Mouse (Mus musculus) retina, postnatal 7 days (tissue): ENCODE results near the gene Hoxd12.

Source experiments
- DNase-seq: peaks from one replicate; pipeline ENCODE4 v3.0.0-alpha.2; 2012; ENCODE audit warnings: low read depth, low spot score

The Hoxd12 gene

DNA sequence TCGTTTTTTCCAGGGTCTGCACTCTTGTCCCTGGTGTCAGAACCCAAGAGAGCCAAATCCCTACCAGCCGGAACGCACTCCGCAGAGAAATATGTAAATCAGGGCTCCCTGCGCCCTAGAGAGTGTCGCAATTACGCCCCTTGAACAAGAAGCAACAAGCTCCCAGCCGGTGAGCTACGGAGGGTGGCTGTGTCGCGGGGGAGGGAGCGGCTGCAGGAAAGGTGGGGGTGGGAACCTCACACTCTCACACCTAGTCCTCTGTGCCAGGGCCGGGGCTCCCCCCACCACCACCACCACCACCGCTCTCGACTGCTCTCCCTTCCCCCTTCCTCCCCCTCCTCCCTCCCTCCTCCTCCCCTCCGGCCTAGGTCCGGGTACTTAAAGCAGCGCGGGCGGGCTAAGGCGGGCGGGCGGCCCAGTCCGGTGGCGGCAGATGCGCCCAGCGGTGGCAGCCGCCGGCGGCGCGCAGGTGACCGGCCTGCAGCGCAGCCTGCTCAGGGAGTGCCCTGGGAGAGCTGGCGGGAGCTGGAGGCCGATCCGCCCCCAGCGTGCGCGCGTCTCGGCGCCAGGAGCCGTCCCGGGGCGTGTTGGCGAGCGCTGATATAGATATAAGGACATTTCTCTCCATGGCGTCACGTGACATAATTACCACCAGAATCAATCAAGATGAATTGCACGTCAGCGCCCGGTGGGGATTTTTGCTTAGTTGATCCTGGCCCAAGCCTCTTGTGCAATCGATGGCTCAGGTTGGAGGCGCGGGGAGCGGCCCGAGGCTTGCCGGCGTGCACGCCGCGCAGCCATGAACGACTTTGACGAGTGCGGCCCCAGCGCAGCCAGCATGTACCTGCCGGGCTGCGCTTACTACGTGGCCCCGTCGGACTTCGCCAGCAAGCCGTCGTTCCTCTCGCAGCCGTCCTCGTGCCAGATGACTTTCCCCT lies 7.0 kb downstream of the Hoxd12 start:
- DNase-seq: no peak

- DNase-seq: no peak
Observed at GRCm38 (mm10) chr2:74682796-74683195, 8.0 kb downstream of the Hoxd12 start.

DNA sequence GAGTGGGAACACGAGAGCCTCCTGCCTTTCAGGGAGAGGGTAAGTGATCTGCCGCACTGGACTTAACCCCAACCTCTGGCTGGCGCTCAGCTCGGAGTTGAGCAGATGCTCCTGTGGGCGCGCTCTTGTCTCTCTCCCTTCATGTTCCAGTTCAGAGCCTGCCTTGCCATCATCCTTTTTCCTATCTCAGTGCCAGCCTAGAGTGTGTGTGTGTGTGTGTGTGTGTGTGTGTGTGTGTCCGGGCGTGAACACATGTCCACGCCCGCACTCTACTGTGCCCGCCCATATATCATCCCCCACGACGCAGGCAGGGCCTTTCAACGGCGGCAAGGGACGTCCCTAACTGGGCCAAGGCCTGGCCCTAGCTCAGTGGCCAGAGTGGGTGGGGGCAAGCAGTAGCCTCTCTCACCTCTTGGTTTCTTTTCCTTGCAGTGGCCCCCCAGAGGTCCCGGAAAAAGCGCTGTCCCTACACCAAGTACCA lies 8.7 kb downstream of the Hoxd12 start:
- DNase-seq: no peak

GRCm38 (mm10) chr2:74684106-74684505 lies 9.3 kb downstream of the Hoxd12 start:
- DNase-seq: no peak

DNA sequence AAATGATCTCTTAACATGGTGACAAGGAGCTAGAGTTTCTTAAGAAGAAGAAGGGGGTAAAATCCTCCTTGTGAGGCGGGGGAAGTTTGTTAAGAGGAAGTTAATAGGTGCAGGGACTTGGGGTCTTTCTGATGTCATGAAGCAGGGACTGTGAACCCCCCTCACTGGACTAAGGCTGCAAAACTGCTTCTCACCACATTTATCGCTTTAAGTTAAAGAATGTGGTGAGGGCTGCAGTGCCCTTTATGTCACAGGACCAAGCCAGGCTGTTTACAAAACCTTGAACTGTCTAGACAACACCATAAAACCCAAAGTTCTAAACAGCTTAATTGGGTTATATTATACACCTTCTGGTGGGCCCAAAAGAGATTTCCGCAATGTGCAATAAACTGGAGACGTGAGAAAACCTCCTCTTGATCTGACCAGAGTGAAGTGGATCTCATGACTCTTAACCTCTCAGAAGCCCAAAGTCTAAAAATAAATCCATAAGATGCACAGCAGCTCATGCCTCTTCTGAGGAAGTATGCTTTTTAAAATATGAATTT lies 10.3 kb downstream of the Hoxd12 start:
- no peak for DNase-seq

GRCm38 (mm10) chr2:74686301-74686987 lies 11.6 kb downstream of the Hoxd12 start:
- no peak for DNase-seq

DNA sequence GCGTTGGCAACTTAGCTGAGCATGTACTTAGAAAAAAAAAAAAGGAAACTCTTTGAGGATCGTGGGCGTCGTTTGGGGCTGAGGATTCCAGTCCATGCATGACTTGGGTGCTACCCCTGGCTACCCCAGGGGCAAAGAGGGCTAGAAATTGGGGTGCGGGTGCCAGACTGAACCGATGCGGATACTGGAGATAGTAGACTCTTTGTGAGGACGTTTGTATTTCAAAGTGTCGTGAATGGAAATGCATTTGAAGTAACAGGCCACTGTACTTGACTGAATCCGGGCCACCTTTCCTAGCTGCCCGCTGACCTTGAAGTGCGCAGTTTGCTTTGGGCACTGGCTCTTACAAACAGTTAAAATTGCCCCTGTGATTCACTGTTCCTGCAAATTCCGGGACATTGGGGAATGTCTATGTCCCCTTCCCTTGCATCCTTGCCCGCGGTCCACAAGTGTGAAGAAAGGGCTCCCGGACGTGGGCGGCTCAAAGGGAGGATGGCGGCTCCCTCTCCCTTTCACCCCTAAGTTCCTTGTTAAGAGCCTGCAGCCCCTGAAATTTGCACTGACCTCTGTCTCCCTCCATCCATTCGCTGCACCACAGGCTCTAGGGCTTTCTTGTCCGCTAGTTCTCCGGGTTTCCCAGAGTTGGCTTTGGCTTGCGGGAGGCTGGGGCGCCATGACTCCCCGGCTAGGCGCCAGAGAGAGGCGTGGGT lies 12.3 kb downstream of the Hoxd12 start:
- no peak for DNase-seq

- DNase-seq: no peak
Observed at GRCm38 (mm10) chr2:74687698-74688555, 13.1 kb downstream of the Hoxd12 start.

DNA sequence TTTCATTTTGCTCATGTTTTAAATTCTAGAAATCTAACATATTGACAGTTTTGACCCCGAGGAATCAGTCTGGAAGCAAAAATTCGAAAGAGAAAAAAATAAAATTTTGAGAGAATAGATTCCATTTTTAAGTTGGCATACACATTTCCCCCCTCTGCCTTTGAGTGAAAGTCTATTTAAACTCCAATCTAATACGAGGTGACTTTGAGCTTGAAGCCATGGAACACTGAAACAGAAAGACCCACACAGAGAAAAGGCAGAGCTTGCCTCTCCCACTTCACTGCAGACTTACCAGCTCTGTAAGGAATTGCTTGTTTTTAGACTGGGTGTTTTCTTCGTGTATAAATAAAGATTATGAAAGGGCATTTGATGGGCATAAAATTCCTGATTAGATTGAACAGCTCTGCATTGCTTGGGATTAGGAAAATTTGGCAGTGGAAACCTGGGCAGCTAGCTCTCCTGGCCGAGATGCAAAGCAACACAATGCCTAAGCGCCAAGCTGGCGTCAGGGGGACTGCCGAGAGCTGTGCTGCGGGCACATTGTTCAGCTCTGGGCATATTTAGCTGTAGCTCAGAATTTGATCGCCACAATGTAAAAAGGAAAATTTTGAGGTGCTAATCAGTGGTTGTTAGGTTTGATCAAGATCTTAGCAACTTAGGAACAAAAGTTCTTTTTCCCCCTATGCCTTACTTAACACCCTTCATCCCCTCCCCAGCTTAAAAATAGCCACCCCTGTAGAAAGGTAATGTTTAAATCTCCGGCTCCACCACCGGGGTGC lies 14.2 kb downstream of the Hoxd12 start:
- DNase-seq: no peak

- DNase-seq: no peak
Observed at GRCm38 (mm10) chr2:74689574-74690337, 14.9 kb downstream of the Hoxd12 start.

GRCm38 (mm10) chr2:74690338-74690716 lies 15.5 kb downstream of the Hoxd12 start:
- DNase-seq: no peak

GRCm38 (mm10) chr2:74691022-74691951 lies 16.5 kb downstream of the Hoxd12 start, which contains the start of gene Hoxd10:
Gene Hoxd10 (plus strand): TSS chr2:74691924.
- no peak for DNase-seq

GRCm38 (mm10) chr2:74691995-74692807 lies 17.4 kb downstream of the Hoxd12 start:
- no peak for DNase-seq

GRCm38 (mm10) chr2:74692808-74693431 lies 18.1 kb downstream of the Hoxd12 start:
- DNase-seq: no peak

DNA sequence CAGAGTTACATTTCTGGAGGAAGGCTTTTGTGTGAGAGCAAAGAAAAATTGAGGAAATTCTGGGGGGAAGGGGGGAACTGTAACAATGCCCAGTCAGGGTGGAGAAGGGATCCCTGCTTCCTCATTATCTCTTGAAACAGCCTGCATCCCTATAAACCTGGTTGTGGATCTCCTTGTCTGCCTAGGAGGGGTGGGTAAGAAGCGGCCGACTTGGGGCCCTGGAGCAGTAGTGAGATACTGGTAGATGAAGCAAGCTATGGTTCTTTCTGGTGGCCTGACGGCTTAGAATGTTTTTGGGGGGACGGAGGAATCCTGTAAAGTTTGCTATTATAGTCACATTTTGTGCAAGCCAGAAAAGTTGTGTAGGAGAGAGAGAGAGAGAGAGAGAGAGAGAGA lies 18.6 kb downstream of the Hoxd12 start:
- DNase-seq: no peak

DNA sequence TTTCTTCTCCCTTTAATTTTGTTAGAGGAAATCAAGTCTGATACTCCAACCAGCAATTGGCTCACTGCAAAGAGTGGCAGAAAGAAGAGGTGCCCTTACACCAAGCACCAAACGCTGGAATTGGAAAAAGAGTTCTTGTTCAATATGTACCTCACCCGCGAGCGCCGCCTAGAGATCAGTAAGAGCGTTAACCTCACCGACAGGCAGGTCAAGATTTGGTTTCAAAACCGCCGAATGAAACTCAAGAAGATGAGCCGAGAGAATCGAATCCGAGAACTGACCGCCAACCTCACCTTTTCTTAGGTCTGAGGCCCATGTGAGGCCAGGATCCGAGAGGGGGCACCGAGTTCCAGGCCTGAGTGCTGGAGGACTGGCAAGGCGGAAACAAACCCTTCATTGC lies 19.3 kb downstream of the Hoxd12 start:
- no peak for DNase-seq

DNA sequence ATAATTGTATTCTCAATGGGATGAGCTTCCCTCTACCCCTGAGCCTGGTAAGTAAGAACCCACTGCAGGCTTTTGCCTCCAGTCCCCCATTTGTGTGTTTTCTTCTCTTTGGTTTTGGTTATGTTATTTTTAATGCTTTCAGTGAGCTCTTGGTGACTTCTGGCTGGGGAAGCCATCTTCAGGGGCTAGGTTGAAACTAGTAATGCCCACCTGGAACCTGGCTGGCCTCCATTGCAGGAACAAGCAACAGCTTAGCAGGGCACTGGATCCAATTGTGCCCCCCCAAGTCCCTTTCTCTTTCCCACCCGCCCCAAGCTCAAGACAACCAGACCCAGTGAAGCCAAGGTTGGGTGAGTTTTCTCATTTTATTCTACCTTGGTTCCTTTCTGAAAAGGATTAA lies 20.6 kb downstream of the Hoxd12 start:
- no peak for DNase-seq
